Mouse (Mus musculus) midbrain, embryonic 12.5 days (tissue): Measurements from ENCODE around the gene Krtap19-4. TPM values are rescaled to one million over a fixed set of nuclear protein-coding genes. Genes with fewer than 3 reads are reported as not detected.

ENCODE experiments used
- ATAC-seq: fragments of 200-750 bp; cut with Nextera tagmentation; 2 replicates; pipeline ENCODE4 v1.8.0; 2017; ENCODE audit warnings: low read depth, moderate TSS enrichment, moderate library complexity; ENCODE audit not compliant: low FRiP score
- H3K27ac ChIP-seq: fragments of 300-500 bp; sonication (generic); replicated peaks from 2 replicates; pipeline ENCODE4 v1.5.1; 2016; ENCODE audit warnings: mild to moderate bottlenecking
- H3K27me3 ChIP-seq: fragments of 300-500 bp; sonication (generic); 2 replicates; pipeline ENCODE4 v1.6.1; 2016; ENCODE audit warnings: mild to moderate bottlenecking
- H3K36me3 ChIP-seq: fragments of 300-500 bp; sonication (generic); 2 replicates; pipeline ENCODE4 v1.6.1; 2016
- H3K4me1 ChIP-seq: fragments of 300-500 bp; sonication (generic); 2 replicates; pipeline ENCODE4 v1.6.1; 2016
- H3K4me2 ChIP-seq: fragments of 300-500 bp; sonication (generic); replicated peaks from 2 replicates; pipeline ENCODE4 v1.6.1; 2016; ENCODE audit warnings: mild to moderate bottlenecking, moderate library complexity
- H3K4me3 ChIP-seq: fragments of 300-500 bp; sonication (generic); 2 replicates; pipeline ENCODE4 v1.5.1; 2016; ENCODE audit warnings: mild to moderate bottlenecking
- H3K9ac ChIP-seq: fragments of 300-500 bp; sonication (generic); replicated peaks from 2 replicates; pipeline ENCODE4 v1.6.1; 2016; ENCODE audit warnings: mild to moderate bottlenecking, moderate library complexity
- H3K9me3 ChIP-seq: fragments of 300-500 bp; sonication (generic); 2 replicates; pipeline ENCODE4 v1.6.1; 2016; ENCODE audit warnings: mild to moderate bottlenecking
- WGBS: fragments of 180-500 bp; shearing (Covaris S2); methylation state at CpG from one replicate; pipeline ENCODE4 v1.1.7; 2016; 5-methylcytosine and 5-hydroxymethylcytosine counted together
- polyA plus RNA-seq: library from polyadenylated mRNA; unstranded; fragments of >200 nt; fragmentation: Nextera tagmentation; extraction: Ambion mirVana; gene quantifications from 2 replicates; pipeline ENCODE4 v1.2.1, GENCODE M21; 2016

Gene Krtap19-4
- polyA plus RNA-seq = not detected in 2 replicates

DNA sequence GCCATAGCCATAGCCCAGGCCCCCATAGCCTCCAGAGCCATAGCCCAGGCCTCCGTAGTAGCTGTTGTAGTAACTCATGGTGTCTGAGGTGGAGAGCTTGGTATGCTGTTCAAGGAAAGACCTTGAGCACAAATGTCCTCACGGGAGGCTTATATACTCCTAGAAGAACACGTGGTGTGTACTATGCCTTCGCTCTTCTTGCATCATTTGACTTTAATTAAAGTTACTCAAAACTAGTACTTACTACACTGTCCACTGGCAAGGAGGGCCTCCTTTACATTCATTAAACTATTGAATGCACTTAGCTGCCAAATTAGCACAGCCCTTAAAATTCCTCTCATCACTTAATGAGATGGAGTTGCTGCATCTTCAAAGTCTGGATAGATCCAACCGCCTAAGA is at the start of gene Krtap19-4:
TSS of gene Krtap19-4 (minus strand) at position 101 of the 400 bp plus-strand sequence.
- H3K9ac ChIP-seq = no peak within 1 kb of the TSS
- H3K9me3 ChIP-seq = no peaks in the 10 kb centered on the region
- no peaks in the 10 kb centered on the region for H3K27me3 ChIP-seq
- no peak for ATAC-seq
- H3K36me3 ChIP-seq = no peaks in the 10 kb centered on the region
- 85% methylated on average over 5 of the region's 5 CpGs for WGBS
- H3K4me2 ChIP-seq = no peak within 1 kb of the TSS
- H3K4me3 ChIP-seq = no peak within 1 kb of the TSS
- no peaks in the 10 kb centered on the region for H3K4me1 ChIP-seq
- H3K27ac ChIP-seq = no peak within 1 kb of the TSS

DNA sequence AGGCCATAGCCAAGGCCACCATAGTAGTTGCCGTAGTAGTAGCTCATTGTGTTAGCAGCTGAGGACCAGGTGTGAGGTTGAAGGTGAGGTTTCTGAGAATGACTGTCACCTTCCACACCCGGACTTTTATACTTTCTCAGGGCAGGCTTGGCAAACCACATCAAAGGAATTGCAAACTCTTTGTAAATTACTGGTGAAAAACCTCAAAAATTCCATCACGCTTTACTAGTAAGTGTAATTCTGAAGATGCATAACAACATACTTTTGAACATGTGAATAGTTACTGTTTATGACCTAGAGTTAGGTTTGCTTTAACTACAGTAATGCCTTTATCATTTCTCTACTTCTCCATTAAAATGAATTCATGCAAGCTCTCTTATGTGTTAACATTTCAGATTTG is 47.3 kb upstream of the Krtap19-4 start, which contains the start of gene Krtap19-9b:
TSS of gene Krtap19-9b (minus strand) at position 101 of the 400 bp plus-strand sequence.
- 91% methylated on average over 3 of the region's 3 CpGs for WGBS
- H3K4me3 ChIP-seq = no peak within 1 kb of the TSS
- H3K4me2 ChIP-seq = no peak within 1 kb of the TSS
- H3K27me3 ChIP-seq = no peaks in the 10 kb centered on the region
- no peaks in the 10 kb centered on the region for H3K36me3 ChIP-seq
- H3K9ac ChIP-seq = no peak within 1 kb of the TSS
- H3K27ac ChIP-seq = no peak within 1 kb of the TSS
- ATAC-seq = no peak
- no peaks in the 10 kb centered on the region for H3K9me3 ChIP-seq
- H3K4me1 ChIP-seq = no peaks in the 10 kb centered on the region

DNA sequence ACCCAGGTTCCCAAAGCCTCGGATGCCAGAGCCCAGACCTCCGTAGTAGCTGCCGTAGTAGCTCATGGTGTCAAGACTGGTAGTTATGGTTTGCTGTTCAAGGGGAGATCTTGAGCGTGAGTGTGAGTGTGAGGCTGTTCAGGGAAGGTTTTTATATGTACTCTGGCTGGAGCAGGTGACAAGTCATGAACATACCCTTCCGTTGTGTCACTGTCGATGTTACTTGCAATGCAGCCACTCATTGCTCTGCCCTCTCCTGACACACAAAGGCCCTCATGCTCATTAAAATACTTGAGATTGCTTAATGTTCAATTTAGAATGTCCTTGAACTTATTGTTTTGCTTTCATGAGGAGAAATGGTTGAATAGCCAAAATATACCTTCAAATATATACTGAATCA is 11.5 kb upstream of the Krtap19-4 start, which contains the start of gene Krtap19-5:
TSS of gene Krtap19-5 (minus strand) at position 101 of the 400 bp plus-strand sequence.
- WGBS = 91% methylated on average over 6 of the region's 6 CpGs
- no peak for ATAC-seq
- Histone ChIP-seq H3K4me3 (no peak within 1 kb of the TSS), H3K27me3 (no peaks in the 10 kb centered on the region), H3K9me3 (no peaks in the 10 kb centered on the region), H3K4me1 (no peaks in the 10 kb centered on the region), H3K9ac (no peak within 1 kb of the TSS), H3K4me2 (no peak within 1 kb of the TSS), H3K36me3 (no peaks in the 10 kb centered on the region), H3K27ac (no peak within 1 kb of the TSS)

DNA sequence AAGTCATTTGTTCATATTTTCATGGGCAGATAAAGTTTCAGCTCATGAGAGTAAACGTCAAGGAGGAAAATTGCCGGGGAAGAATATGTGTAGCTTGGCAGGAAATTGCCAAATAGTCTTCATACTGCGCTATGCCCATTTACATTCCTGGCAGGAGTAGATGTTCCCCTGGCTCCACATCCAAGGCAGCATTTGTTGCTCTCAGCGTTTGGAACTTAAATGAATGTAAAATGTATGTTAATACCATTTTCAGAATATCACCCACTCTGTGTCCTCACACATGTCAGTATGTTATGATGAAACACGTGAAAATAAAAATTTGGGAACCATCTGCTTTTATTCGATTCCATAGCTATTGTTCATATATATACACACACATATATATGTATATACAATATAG is 2.0 kb upstream of the Krtap19-4 start:
- ATAC-seq = no peak
- Histone ChIP-seq H3K4me3 (no peak overlapping the region), H3K27me3 (no peaks in the 10 kb centered on the region), H3K27ac (no peak overlapping the region), H3K36me3 (no peaks in the 10 kb centered on the region), H3K9ac (no peak overlapping the region), H3K4me2 (no peak overlapping the region), H3K9me3 (no peaks in the 10 kb centered on the region), H3K4me1 (no peaks in the 10 kb centered on the region)
- 92% methylated on average over 6 of the region's 6 CpGs for WGBS

DNA sequence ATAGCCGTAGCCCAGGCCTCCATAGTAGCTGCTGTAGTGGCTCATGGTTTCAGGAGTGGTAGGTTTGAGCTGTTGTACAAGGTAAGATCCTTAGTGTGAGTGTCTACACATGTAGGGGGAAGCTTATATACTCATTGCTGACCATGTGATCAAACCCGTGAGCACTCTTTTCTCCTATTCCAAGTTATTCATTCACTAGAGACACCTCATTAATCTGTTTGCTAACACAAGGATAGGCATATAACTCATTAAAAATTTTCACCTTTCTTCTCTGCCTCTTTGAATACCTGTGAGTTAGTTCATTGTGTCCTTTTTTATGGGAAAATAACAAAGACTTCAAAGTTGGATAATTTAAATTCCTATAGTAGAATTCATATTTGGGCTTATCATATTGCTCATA is 7.0 kb downstream of the Krtap19-4 start, which contains the start of gene Krtap19-3:
TSS of gene Krtap19-3 (minus strand) at position 101 of the 400 bp plus-strand sequence.
- H3K36me3 ChIP-seq = no peaks in the 10 kb centered on the region
- H3K27ac ChIP-seq = no peak within 1 kb of the TSS
- no peaks in the 10 kb centered on the region for H3K4me1 ChIP-seq
- H3K4me3 ChIP-seq = no peak within 1 kb of the TSS
- no peak within 1 kb of the TSS for H3K4me2 ChIP-seq
- no peaks in the 10 kb centered on the region for H3K9me3 ChIP-seq
- no peak for ATAC-seq
- no peak within 1 kb of the TSS for H3K9ac ChIP-seq
- no peaks in the 10 kb centered on the region for H3K27me3 ChIP-seq
- 91% methylated on average over 2 of the region's 2 CpGs for WGBS

DNA sequence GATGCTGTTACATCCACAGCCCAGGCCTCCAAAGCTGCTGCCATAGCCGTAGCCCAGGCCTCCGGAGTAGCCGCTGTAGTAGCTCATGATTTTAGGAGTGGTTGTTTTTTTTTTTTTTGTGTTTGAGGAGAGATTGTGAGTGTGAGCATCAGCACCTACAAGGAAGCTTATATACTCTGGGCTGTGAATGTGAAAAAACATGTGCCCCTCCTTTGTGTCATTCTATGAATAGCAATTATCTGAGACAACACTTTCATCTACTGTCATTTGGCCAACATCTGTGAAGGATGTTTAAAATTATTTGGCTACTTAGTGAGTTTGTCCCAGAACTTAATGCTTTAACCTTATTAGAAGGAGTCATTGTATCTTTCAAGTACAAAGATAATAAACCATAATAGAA is 10.7 kb downstream of the Krtap19-4 start, which contains the start of gene Krtap19-2:
TSS of gene Krtap19-2 (minus strand) at position 101 of the 400 bp plus-strand sequence.
- no peak for ATAC-seq

DNA sequence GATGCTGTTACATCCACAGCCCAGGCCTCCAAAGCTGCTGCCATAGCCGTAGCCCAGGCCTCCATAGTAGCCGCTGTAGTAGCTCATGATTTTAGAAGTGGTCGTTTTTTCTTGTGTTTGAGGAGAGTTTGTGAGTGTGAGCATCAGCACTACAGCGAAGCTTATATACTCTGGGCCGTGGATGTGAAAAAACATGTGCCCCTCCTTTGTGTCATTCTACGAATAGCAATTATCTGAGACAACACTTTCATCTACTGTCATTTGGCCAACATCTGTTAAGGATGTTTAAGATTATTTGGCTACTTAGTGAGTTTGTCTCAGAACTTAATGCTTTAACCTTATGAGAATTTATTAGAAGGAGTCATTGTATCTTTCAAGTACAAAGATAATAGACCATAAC is 15.6 kb downstream of the Krtap19-4 start, which contains the start of gene Krtap19-1:
TSS of gene Krtap19-1 (minus strand) at position 101 of the 400 bp plus-strand sequence.
- no peaks in the 10 kb centered on the region for H3K36me3 ChIP-seq
- WGBS = 94% methylated on average over 6 of the region's 6 CpGs
- H3K9me3 ChIP-seq = no peaks in the 10 kb centered on the region
- no peak within 1 kb of the TSS for H3K4me2 ChIP-seq
- no peak within 1 kb of the TSS for H3K27ac ChIP-seq
- no peaks in the 10 kb centered on the region for H3K27me3 ChIP-seq
- no peak within 1 kb of the TSS for H3K4me3 ChIP-seq
- H3K4me1 ChIP-seq = no peaks in the 10 kb centered on the region
- H3K9ac ChIP-seq = no peak within 1 kb of the TSS
- ATAC-seq = no peak

More for the DNA sequence above, 10.7 kb downstream of the Krtap19-4 start, which contains the start of gene Krtap19-2:
- 95% methylated on average over 3 of the region's 3 CpGs for WGBS
- Histone ChIP-seq H3K36me3 (no peaks in the 10 kb centered on the region), H3K27me3 (no peaks in the 10 kb centered on the region), H3K4me3 (no peak within 1 kb of the TSS), H3K9ac (no peak within 1 kb of the TSS), H3K27ac (no peak within 1 kb of the TSS), H3K9me3 (no peaks in the 10 kb centered on the region), H3K4me2 (no peak within 1 kb of the TSS), H3K4me1 (no peaks in the 10 kb centered on the region)

DNA sequence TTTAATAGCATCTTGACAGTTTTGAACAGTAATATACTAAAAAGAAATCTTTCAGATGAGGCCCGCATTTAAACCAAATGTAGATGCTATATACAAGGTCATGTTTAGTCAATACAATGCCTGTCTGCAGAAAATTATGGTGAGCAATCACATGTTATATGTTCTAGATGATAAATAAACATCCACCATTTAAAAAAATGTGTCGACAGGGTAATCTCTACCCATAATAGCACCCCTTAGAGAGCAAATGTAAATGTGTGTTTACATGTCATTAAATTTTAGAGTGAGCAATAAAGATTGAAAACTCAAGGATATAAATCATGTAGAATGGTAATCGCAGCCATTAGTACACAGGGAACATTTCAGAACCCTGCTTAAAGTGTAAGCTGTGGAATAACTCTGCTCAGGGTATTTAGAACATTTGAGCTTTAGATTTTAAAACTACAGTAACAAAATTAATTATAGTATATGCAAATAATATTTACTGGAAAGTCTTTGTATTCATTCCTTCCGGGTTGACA is 19.9 kb downstream of the Krtap19-4 start:
- WGBS = 88% methylated on average over 4 of the region's 4 CpGs
- H3K27ac ChIP-seq = no peak overlapping the region
- H3K36me3 ChIP-seq = no peaks in the 10 kb centered on the region
- H3K4me3 ChIP-seq = no peak overlapping the region
- H3K9me3 ChIP-seq = no peaks in the 10 kb centered on the region
- no peak overlapping the region for H3K9ac ChIP-seq
- no peak for ATAC-seq
- no peaks in the 10 kb centered on the region for H3K4me1 ChIP-seq
- no peak overlapping the region for H3K4me2 ChIP-seq
- no peaks in the 10 kb centered on the region for H3K27me3 ChIP-seq

DNA sequence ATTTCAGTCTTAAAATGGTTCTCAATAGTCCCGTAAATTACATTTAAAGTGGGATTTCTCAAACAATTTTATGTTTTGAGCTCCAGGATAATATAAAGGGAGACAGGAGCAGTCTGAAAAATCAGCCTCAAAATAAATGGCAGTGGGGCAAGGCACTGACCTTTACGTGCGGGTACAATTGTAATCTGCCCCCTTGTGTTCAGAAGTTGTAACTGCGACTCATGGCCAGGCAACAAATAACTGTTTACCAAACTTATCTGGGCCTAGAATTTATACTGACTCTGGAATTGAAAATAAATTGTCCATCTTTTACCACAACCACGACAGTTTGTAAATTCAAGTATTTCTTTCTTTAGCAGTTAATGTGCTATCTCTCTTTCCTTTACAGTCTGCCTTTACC is 33.4 kb downstream of the Krtap19-4 start:
- Histone ChIP-seq H3K4me1 (no peaks in the 10 kb centered on the region), H3K4me3 (no peak overlapping the region), H3K9me3 (no peaks in the 10 kb centered on the region), H3K36me3 (no peaks in the 10 kb centered on the region), H3K27ac (no peak overlapping the region), H3K27me3 (no peaks in the 10 kb centered on the region), H3K9ac (no peak overlapping the region), H3K4me2 (no peak overlapping the region)
- 13% methylated on average over 5 of the region's 5 CpGs for WGBS
- no peak for ATAC-seq

DNA sequence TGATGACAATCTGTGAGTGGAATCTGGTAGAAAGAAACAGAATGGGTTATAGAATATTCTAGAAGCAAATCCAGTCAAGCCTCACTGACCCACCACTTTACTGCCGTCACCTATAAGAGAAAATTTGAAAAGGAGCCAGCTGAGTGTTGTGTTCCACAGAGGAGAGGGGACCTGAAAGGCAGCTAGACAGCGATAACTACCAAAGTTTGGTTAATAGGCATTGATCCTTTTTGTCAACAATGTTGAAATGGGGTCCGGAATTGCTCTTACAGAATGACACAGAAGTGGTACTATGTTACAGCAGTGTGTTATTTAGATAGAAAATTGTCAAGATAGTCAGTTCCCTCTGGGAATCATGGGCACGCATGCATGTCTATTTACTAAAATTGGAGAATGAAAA is 36.3 kb downstream of the Krtap19-4 start:
- H3K27ac ChIP-seq = no peak overlapping the region
- ATAC-seq = no peak
- no peak overlapping the region for H3K9ac ChIP-seq
- H3K4me1 ChIP-seq = no peaks in the 10 kb centered on the region
- no peak overlapping the region for H3K4me3 ChIP-seq
- no peaks in the 10 kb centered on the region for H3K9me3 ChIP-seq
- H3K27me3 ChIP-seq = no peaks in the 10 kb centered on the region
- WGBS = 78% methylated on average over 4 of the region's 4 CpGs
- H3K36me3 ChIP-seq = no peaks in the 10 kb centered on the region
- no peak overlapping the region for H3K4me2 ChIP-seq

DNA sequence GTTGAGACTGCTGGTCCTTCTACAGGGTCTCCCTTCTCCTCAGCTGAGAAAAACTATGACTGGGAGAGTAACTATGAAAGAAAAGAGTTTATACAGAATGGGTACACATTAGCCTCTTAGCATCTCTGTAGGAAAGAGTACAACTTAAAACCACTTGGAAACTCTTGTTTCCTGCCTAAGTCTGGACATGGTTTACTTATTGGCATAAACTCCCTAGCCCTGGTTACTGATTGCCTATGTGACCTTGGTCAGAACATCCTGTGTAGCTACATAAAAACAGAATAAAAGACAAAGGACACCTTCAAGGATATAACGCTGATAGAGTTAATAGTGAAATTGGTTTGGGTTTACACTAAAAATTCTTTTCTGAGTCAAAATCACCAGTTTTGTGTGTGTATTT is 37.5 kb downstream of the Krtap19-4 start:
- 97% methylated on average over 1 of the region's 1 CpGs for WGBS
- Histone ChIP-seq H3K27ac (no peak overlapping the region), H3K4me1 (no peaks in the 10 kb centered on the region), H3K9me3 (no peaks in the 10 kb centered on the region), H3K4me3 (no peak overlapping the region), H3K9ac (no peak overlapping the region), H3K36me3 (no peaks in the 10 kb centered on the region), H3K27me3 (no peaks in the 10 kb centered on the region), H3K4me2 (no peak overlapping the region)
- ATAC-seq = no peak
